Mouse (Mus musculus) limb, embryonic 15.5 days (tissue): ENCODE measurements at regions not wholly inside any gene's neighbourhood (a gene's known extent, or its start where the extent isn't known, plus 50 kb on each side); places are given as distances from the start of the nearest gene placed in this dataset.

Source experiments
- ATAC-seq: fragments of 200-750 bp; cut with Nextera tagmentation; 2 replicates; pipeline ENCODE4 v1.8.0; 2017; ENCODE audit warnings: low read depth, moderate TSS enrichment; ENCODE audit not compliant: insufficient number of reproducible peaks, low FRiP score, low TSS enrichment
- H3K27ac ChIP-seq: fragments of 300-500 bp; sonication (generic); 2 replicates; pipeline ENCODE4 v1.5.1; 2015; ENCODE audit warnings: moderate library complexity, mild to moderate bottlenecking, inconsistent platforms
- H3K27me3 ChIP-seq: fragments of 300-500 bp; sonication (generic); 2 replicates; pipeline ENCODE4 v1.6.1; 2015; ENCODE audit warnings: inconsistent platforms
- H3K36me3 ChIP-seq: fragments of 300-500 bp; sonication (generic); 2 replicates; pipeline ENCODE4 v1.6.1; 2015; ENCODE audit warnings: inconsistent platforms
- H3K4me1 ChIP-seq: fragments of 300-500 bp; sonication (generic); 2 replicates; pipeline ENCODE4 v1.6.1; 2015; ENCODE audit warnings: inconsistent platforms
- H3K4me2 ChIP-seq: fragments of 300-500 bp; sonication (generic); 2 replicates; pipeline ENCODE4 v1.6.1; 2015; ENCODE audit warnings: mild to moderate bottlenecking, inconsistent platforms
- H3K4me3 ChIP-seq: fragments of 300-500 bp; sonication (generic); 2 replicates; pipeline ENCODE4 v1.5.1; 2015; ENCODE audit warnings: mild to moderate bottlenecking, inconsistent platforms
- H3K9ac ChIP-seq: fragments of 300-500 bp; sonication (generic); 2 replicates; pipeline ENCODE4 v1.6.1; 2015; ENCODE audit warnings: inconsistent platforms
- H3K9me3 ChIP-seq: fragments of 300-500 bp; sonication (generic); 2 replicates; pipeline ENCODE4 v1.6.1; 2016; ENCODE audit warnings: inconsistent platforms
- WGBS: fragments of 180-500 bp; shearing (Covaris S2); methylation state at CpG from one replicate; pipeline ENCODE4 v1.1.7; 2015; 5-methylcytosine and 5-hydroxymethylcytosine counted together

GRCm38 (mm10) chr17:80846996-80847810 is 97.2 kb upstream of the Tmem178 start:
- Histone ChIP-seq H3K4me1 (no peaks in the 10 kb centered on the region), H3K27me3 (no peaks in the 10 kb centered on the region), H3K36me3 (no peaks in the 10 kb centered on the region), H3K27ac (no peak overlapping the region), H3K9me3 (no peaks in the 10 kb centered on the region), H3K9ac (no peak overlapping the region), H3K4me3 (no peak overlapping the region), H3K4me2 (no peak overlapping the region)
- 79% methylated on average over 23 of the region's 23 CpGs for WGBS
- no peak for ATAC-seq

- Histone ChIP-seq H3K27me3 (no peaks in the 10 kb centered on the region), H3K27ac (no peak overlapping the region), H3K9me3 (no peaks in the 10 kb centered on the region), H3K36me3 (no peaks in the 10 kb centered on the region), H3K9ac (no peak overlapping the region), H3K4me3 (no peak overlapping the region), H3K4me1 (no peaks in the 10 kb centered on the region; the same call in 1 of the 2 replicates), H3K4me2 (no peak overlapping the region)
- WGBS, result 73% methylated on average over 7 of the region's 7 CpGs
- no peak for ATAC-seq
Measured at GRCm38 (mm10) chr17:80845349-80845748, 99.1 kb upstream of the Tmem178 start.

GRCm38 (mm10) chr17:80841903-80842302 is 102.5 kb upstream of the Tmem178 start:
- H3K4me2 ChIP-seq, result no peak overlapping the region
- no peak for ATAC-seq
- H3K4me3 ChIP-seq, result no peak overlapping the region
- H3K4me1 ChIP-seq, result no peaks in the 10 kb centered on the region; the same call in 1 of the 2 replicates
- H3K36me3 ChIP-seq, result no peaks in the 10 kb centered on the region
- H3K9me3 ChIP-seq, result no peaks in the 10 kb centered on the region
- H3K27me3 ChIP-seq, result no peaks in the 10 kb centered on the region
- H3K9ac ChIP-seq, result no peak overlapping the region
- no peak overlapping the region for H3K27ac ChIP-seq
- 83% methylated on average over 4 of the region's 4 CpGs for WGBS

GRCm38 (mm10) chr17:80840896-80841295 is 103.5 kb upstream of the Tmem178 start:
- Histone ChIP-seq H3K4me1 (no peaks in the 10 kb centered on the region; the same call in 1 of the 2 replicates), H3K27ac (no peak overlapping the region), H3K4me3 (no peak overlapping the region), H3K9me3 (no peaks in the 10 kb centered on the region), H3K4me2 (no peak overlapping the region), H3K36me3 (no peaks in the 10 kb centered on the region), H3K27me3 (no peaks in the 10 kb centered on the region), H3K9ac (no peak overlapping the region)
- ATAC-seq, result no peak
- 69% methylated on average over 6 of the region's 6 CpGs for WGBS

GRCm38 (mm10) chr17:80840452-80840851 is 104.0 kb upstream of the Tmem178 start:
- Histone ChIP-seq H3K9me3 (no peaks in the 10 kb centered on the region), H3K4me3 (no peak overlapping the region), H3K4me2 (no peak overlapping the region), H3K36me3 (no peaks in the 10 kb centered on the region), H3K27ac (no peak overlapping the region), H3K4me1 (no peaks in the 10 kb centered on the region; the same call in 1 of the 2 replicates), H3K9ac (no peak overlapping the region), H3K27me3 (no peaks in the 10 kb centered on the region)
- WGBS, result 81% methylated on average over 4 of the region's 4 CpGs
- ATAC-seq, result no peak

- H3K4me2 ChIP-seq, result no peak overlapping the region
- no peak overlapping the region for H3K4me3 ChIP-seq
- H3K27me3 ChIP-seq, result no peaks in the 10 kb centered on the region
- no peaks in the 10 kb centered on the region for H3K9me3 ChIP-seq
- H3K9ac ChIP-seq, result no peak overlapping the region
- H3K27ac ChIP-seq, result no peak overlapping the region
- peaks cover 4% of the 10 kb centered on the region; the same call in 1 of the 2 replicates for H3K4me1 ChIP-seq
- no peaks in the 10 kb centered on the region for H3K36me3 ChIP-seq
- ATAC-seq, result no peak
Measured at GRCm38 (mm10) chr17:80834701-80835100, 106.4 kb upstream of the Map4k3 start.

GRCm38 (mm10) chr17:80834176-80834517 is 105.9 kb upstream of the Map4k3 start:
- ATAC-seq, result no peak
- WGBS, result 24% methylated on average over 5 of the region's 5 CpGs
- Histone ChIP-seq H3K9me3 (no peaks in the 10 kb centered on the region), H3K4me1 (peaks cover 4% of the 10 kb centered on the region; the same call in 1 of the 2 replicates), H3K27me3 (no peaks in the 10 kb centered on the region), H3K36me3 (no peaks in the 10 kb centered on the region), H3K4me3 (no peak overlapping the region), H3K9ac (no peak overlapping the region), H3K4me2 (no peak overlapping the region), H3K27ac (no peak overlapping the region)

GRCm38 (mm10) chr17:80833355-80834175 is 105.3 kb upstream of the Map4k3 start:
- peaks cover 4% of the 10 kb centered on the region; the same call in 1 of the 2 replicates for H3K4me1 ChIP-seq
- no peak for ATAC-seq
- H3K9me3 ChIP-seq, result no peaks in the 10 kb centered on the region
- no peaks in the 10 kb centered on the region for H3K36me3 ChIP-seq
- no peak overlapping the region for H3K9ac ChIP-seq
- H3K4me3 ChIP-seq, result no peak overlapping the region
- WGBS, result 22% methylated on average over 10 of the region's 10 CpGs
- no peak overlapping the region for H3K27ac ChIP-seq
- no peaks in the 10 kb centered on the region for H3K27me3 ChIP-seq
- no peak overlapping the region for H3K4me2 ChIP-seq

- Histone ChIP-seq H3K9ac (no peak overlapping the region), H3K36me3 (no peaks in the 10 kb centered on the region), H3K27ac (no peak overlapping the region), H3K4me3 (no peak overlapping the region), H3K4me1 (peaks cover 4% of the 10 kb centered on the region; the same call in 1 of the 2 replicates), H3K27me3 (no peaks in the 10 kb centered on the region), H3K4me2 (no peak overlapping the region), H3K9me3 (no peaks in the 10 kb centered on the region)
- WGBS, result 74% methylated on average over 4 of the region's 4 CpGs
- no peak for ATAC-seq
Measured at GRCm38 (mm10) chr17:80831686-80832085, 103.4 kb upstream of the Map4k3 start.

- ATAC-seq, result no peak
- H3K9ac ChIP-seq, result no peak overlapping the region
- H3K27ac ChIP-seq, result no peak overlapping the region
- no peaks in the 10 kb centered on the region for H3K36me3 ChIP-seq
- peaks cover 17% of the 10 kb centered on the region for H3K4me1 ChIP-seq
- no peak overlapping the region for H3K4me2 ChIP-seq
- WGBS, result 58% methylated on average over 2 of the region's 2 CpGs
- H3K27me3 ChIP-seq, result no peaks in the 10 kb centered on the region
- H3K4me3 ChIP-seq, result no peak overlapping the region
- no peaks in the 10 kb centered on the region for H3K9me3 ChIP-seq
Measured at GRCm38 (mm10) chr17:80827896-80828295, 99.6 kb upstream of the Map4k3 start.

- Histone ChIP-seq H3K4me1 (peaks cover 17% of the 10 kb centered on the region), H3K27ac (no peak overlapping the region)
Measured at GRCm38 (mm10) chr17:80827361-80827760, 99.1 kb upstream of the Map4k3 start.

More at GRCm38 (mm10) chr17:80827361-80827760, 99.1 kb upstream of the Map4k3 start:
- no peak overlapping the region for H3K9ac ChIP-seq
- WGBS, result 86% methylated on average over 17 of the region's 17 CpGs
- no peak overlapping the region for H3K4me3 ChIP-seq
- no peaks in the 10 kb centered on the region for H3K9me3 ChIP-seq
- no peaks in the 10 kb centered on the region for H3K27me3 ChIP-seq
- ATAC-seq, result no peak
- H3K4me2 ChIP-seq, result no peak overlapping the region
- no peaks in the 10 kb centered on the region for H3K36me3 ChIP-seq
